Mouse (Mus musculus): ENCODE measurements around the gene Stip1. TPM values are rescaled to one million over a fixed set of nuclear protein-coding genes. Genes with fewer than 3 reads are reported as not detected.

Gene Stip1
- total RNA-seq (2014; rRNA removed; ENCODE audit: low replicate concordance) (94.6 and 99.7 TPM in 2 replicates), polyA plus RNA-seq (2015; fragmentation: Nextera tagmentation; extraction: Ambion mirVana) (98.3 and 98.5 TPM in 2 replicates)

DNA sequence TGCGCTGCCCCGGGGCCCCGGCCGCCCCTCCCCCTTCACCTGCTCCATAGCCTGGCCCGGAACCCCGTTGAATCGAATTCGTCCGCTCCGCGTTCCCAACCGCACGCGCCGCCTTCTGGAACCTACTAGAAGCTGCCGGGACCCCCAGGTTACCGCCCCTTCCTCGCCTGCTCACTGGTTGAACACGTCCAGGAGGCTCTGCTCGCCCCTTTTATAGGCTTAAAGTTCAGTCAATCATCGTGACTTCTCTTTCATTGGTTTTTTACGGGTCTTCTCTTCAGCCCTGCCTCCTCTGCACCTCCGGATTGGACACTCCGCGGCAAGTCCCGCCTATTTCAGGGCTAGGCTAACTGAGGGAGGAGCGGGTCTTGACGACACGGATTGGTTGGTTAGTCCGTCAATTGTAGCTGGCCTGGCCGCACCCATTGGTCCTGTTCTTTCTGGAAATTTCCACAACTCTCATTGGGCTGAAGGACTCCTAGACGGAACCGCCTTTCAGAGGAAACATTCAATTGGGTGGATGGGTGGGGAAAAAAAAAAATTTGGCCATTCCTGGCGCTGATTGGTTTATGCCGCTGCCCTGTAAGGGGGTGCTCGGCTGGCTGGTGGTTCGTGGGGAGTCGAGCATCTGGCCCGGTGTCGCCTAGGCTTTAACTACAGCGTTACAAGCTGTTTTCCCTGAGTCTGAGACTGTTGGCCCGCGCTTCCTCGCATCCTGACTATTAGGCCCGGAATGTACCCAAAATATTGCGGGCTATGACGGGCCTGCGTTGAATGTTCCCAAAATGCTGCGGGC lies at the start of gene Stip1:
TSS of gene Stip1 (minus strand) at position 127 of the 796 bp plus-strand sequence.
- under 1% methylated on average over 49 of the region's 49 CpGs for WGBS
- ATAC-seq (ENCODE audit: insufficient read depth, low read depth) (peak; percentile 97), DNase-seq (ENCODE audit: low spot score) (peak; percentile 100)

GRCm38 (mm10) chr19:7089050-7089449 lies 49.3 kb upstream of the Stip1 start:
- WGBS, result 42% methylated on average over 5 of the region's 5 CpGs
- no peak for DNase-seq (ENCODE audit: low spot score)

More for the DNA sequence above, at the start of gene Stip1:
- Histone ChIP-seq H3K4me3 (ENCODE audit: low read depth, low read length) (peak within 1 kb of the TSS; percentile 79), H3K4me1 (ENCODE audit: control insufficient read depth, insufficient read depth) (peaks cover 20% of the 10 kb centered on the region), H3K27ac (ENCODE audit: low read depth) (peak within 1 kb of the TSS; percentile 95), H3K27me3 (ENCODE audit: control insufficient read depth, insufficient read depth, low read length) (no peaks in the 10 kb centered on the region), H3K9ac (replicated peaks; ENCODE audit: low read depth, low read length) (peak within 1 kb of the TSS; percentile 84), H3K36me3 (replicated peaks; ENCODE audit: control insufficient read depth, insufficient read depth, low read length) (peaks cover 6% of the 10 kb centered on the region), H3K4me2 (ENCODE audit: low read depth, low read length) (peak within 1 kb of the TSS; percentile 78), H3K9me3 (replicated peaks; ENCODE audit: control insufficient read depth, low read length) (no peaks in the 10 kb centered on the region)
- peak; percentile 70 for TF ChIP-seq EP300 (IDR thresholded peaks at IDR 0.05; ENCODE audit: low read depth)
- peak; percentile 47 for TF ChIP-seq CTCF (IDR thresholded peaks at IDR 0.05; ENCODE audit: low read depth)

GRCm38 (mm10) chr19:7088558-7088957 lies 48.8 kb upstream of the Stip1 start:
- 0 out of 2 replicates have a peak overlapping the region, but pooled peaks have one; percentile 14 for H3K9ac ChIP-seq (replicated peaks; ENCODE audit: low read depth, low read length)
- H3K4me2 ChIP-seq (ENCODE audit: low read depth, low read length), result no peak overlapping the region
- no peak overlapping the region for H3K4me3 ChIP-seq (ENCODE audit: low read depth, low read length)
- ATAC-seq (ENCODE audit: insufficient read depth, low read depth), result no peak
- H3K27me3 ChIP-seq (ENCODE audit: control insufficient read depth, insufficient read depth, low read length), result no peaks in the 10 kb centered on the region
- peaks cover 22% of the 10 kb centered on the region for H3K4me1 ChIP-seq (ENCODE audit: control insufficient read depth, insufficient read depth)
- no peak overlapping the region for H3K27ac ChIP-seq (ENCODE audit: low read depth)
- 39% methylated on average over 9 of the region's 9 CpGs for WGBS
- DNase-seq (ENCODE audit: low spot score), result no peak
- TF ChIP-seq EP300 (IDR thresholded peaks at IDR 0.05; ENCODE audit: low read depth), result no peak
- TF ChIP-seq CTCF (IDR thresholded peaks at IDR 0.05; ENCODE audit: low read depth), result no peak
- H3K9me3 ChIP-seq (replicated peaks; ENCODE audit: control insufficient read depth, low read length), result no peaks in the 10 kb centered on the region
- H3K36me3 ChIP-seq (replicated peaks; ENCODE audit: control insufficient read depth, insufficient read depth, low read length), result no peaks in the 10 kb centered on the region

More at GRCm38 (mm10) chr19:7089050-7089449, 49.3 kb upstream of the Stip1 start:
- H3K27ac ChIP-seq (ENCODE audit: low read depth), result no peak overlapping the region
- no peak for TF ChIP-seq EP300 (IDR thresholded peaks at IDR 0.05; ENCODE audit: low read depth)
- TF ChIP-seq CTCF (IDR thresholded peaks at IDR 0.05; ENCODE audit: low read depth), result no peak
- no peak overlapping the region for H3K4me2 ChIP-seq (ENCODE audit: low read depth, low read length)
- H3K36me3 ChIP-seq (replicated peaks; ENCODE audit: control insufficient read depth, insufficient read depth, low read length), result no peaks in the 10 kb centered on the region
- no peak overlapping the region for H3K4me3 ChIP-seq (ENCODE audit: low read depth, low read length)
- ATAC-seq (ENCODE audit: insufficient read depth, low read depth), result no peak
- H3K9ac ChIP-seq (replicated peaks; ENCODE audit: low read depth, low read length), result no peak overlapping the region
- H3K9me3 ChIP-seq (replicated peaks; ENCODE audit: control insufficient read depth, low read length), result no peaks in the 10 kb centered on the region
- peaks cover 22% of the 10 kb centered on the region for H3K4me1 ChIP-seq (ENCODE audit: control insufficient read depth, insufficient read depth)
- no peaks in the 10 kb centered on the region for H3K27me3 ChIP-seq (ENCODE audit: control insufficient read depth, insufficient read depth, low read length)

DNA sequence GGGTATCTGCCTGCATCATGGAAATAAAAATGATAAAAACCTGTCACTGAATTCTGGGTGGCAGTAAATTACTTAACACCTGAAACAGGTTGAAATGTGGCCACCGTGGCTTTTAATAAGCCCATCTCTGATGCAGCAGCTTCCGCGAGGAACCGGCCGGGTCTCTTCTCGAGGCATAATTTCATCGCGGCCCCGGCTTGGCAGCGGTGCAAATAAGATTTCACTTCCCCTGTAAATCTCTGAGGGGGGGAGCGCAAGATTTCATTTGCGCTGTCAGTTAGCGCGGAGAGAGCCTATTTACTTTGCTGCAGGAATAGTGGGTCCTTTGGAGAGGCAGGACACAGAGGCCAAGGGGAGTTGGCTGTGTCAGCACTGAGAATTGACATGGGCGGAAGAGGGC lies 45.0 kb upstream of the Stip1 start:
- H3K4me2 ChIP-seq (ENCODE audit: low read depth, low read length), result no peak overlapping the region
- H3K36me3 ChIP-seq (replicated peaks; ENCODE audit: control insufficient read depth, insufficient read depth, low read length), result no peaks in the 10 kb centered on the region
- no peak for TF ChIP-seq EP300 (IDR thresholded peaks at IDR 0.05; ENCODE audit: low read depth)
- no peak for TF ChIP-seq CTCF (IDR thresholded peaks at IDR 0.05; ENCODE audit: low read depth)
- H3K27ac ChIP-seq (ENCODE audit: low read depth), result no peak overlapping the region
- no peak for DNase-seq (ENCODE audit: low spot score)
- no peak for ATAC-seq (ENCODE audit: insufficient read depth, low read depth)
- H3K4me1 ChIP-seq (ENCODE audit: control insufficient read depth, insufficient read depth), result peaks cover 17% of the 10 kb centered on the region; the same call in 1 of the 2 replicates
- H3K9me3 ChIP-seq (replicated peaks; ENCODE audit: control insufficient read depth, low read length), result no peaks in the 10 kb centered on the region
- no peak overlapping the region for H3K9ac ChIP-seq (replicated peaks; ENCODE audit: low read depth, low read length)
- no peaks in the 10 kb centered on the region for H3K27me3 ChIP-seq (ENCODE audit: control insufficient read depth, insufficient read depth, low read length)
- WGBS, result 75% methylated on average over 15 of the region's 15 CpGs
- no peak overlapping the region for H3K4me3 ChIP-seq (ENCODE audit: low read depth, low read length)

- 40% methylated on average over 14 of the region's 14 CpGs for WGBS
- TF ChIP-seq EP300 (IDR thresholded peaks at IDR 0.05; ENCODE audit: low read depth) (no peak), CTCF (IDR thresholded peaks at IDR 0.05; ENCODE audit: low read depth) (no peak)
- DNase-seq (ENCODE audit: low spot score) (no peak), ATAC-seq (ENCODE audit: insufficient read depth, low read depth) (0 out of 2 replicates have a peak, but pooled peaks have one; percentile 25)
- no peak overlapping the region for H3K27ac ChIP-seq (ENCODE audit: low read depth)
- H3K4me2 ChIP-seq (ENCODE audit: low read depth, low read length), result no peak overlapping the region
- H3K9me3 ChIP-seq (replicated peaks; ENCODE audit: control insufficient read depth, low read length), result no peaks in the 10 kb centered on the region
- 0 out of 2 replicates have a peak, but pooled peaks cover 7% of the 10 kb centered on the region for H3K4me1 ChIP-seq (ENCODE audit: control insufficient read depth, insufficient read depth)
- H3K4me3 ChIP-seq (ENCODE audit: low read depth, low read length), result no peak overlapping the region
- no peaks in the 10 kb centered on the region for H3K27me3 ChIP-seq (ENCODE audit: control insufficient read depth, insufficient read depth, low read length)
- no peak overlapping the region for H3K9ac ChIP-seq (replicated peaks; ENCODE audit: low read depth, low read length)
- H3K36me3 ChIP-seq (replicated peaks; ENCODE audit: control insufficient read depth, insufficient read depth, low read length), result no peaks in the 10 kb centered on the region
These were observed 43.4 kb upstream of the Stip1 start for GRCm38 (mm10) chr19:7083035-7083794.
